17 mouse cellular contexts compared by ENCODE assay signal in the genomic region with DNA sequence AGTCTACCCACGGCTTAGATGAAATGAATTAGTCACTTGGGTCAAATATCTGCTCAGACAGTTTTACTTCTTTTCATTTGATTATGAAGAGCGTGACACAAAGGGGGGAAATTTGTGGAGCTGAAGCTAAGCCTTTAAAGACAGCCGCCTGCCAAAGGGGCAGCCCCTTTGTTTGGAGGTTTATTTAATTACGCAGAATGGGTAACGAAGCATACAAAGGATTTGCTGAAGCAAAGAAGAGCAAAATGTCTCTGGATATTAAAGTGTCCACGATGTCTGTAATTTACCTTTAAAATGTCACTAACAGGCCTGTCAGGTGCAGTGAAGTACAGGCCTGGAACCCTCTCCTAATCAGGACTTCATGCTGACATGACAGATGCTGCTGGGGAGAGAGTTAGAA. TPM values are rescaled to one million over a fixed set of nuclear protein-coding genes. Genes with fewer than 3 reads are reported as not detected.
DNase-seq lines count a peak whose midpoint lies in the region; ATAC-seq and TF ChIP-seq lines count a peak whose summit lies in the region.
"Had no signal": no experiment of that assay in that cellular context is flagged by ENCODE, and none has a peak within 500 bp of the region (broad histone marks: within the 10 kb centered on the region; RNA-seq: fewer than 3 reads in every experiment).

No protein-coding gene starts in this region.

- no peak for TF ChIP-seq CTCF in hindbrain, postnatal 0 days (IDR thresholded peaks at IDR 0.05; ENCODE audit: low read depth)
- no peak for TF ChIP-seq CTCF in brain, embryonic 14.5 days (IDR thresholded peaks at IDR 0.05; ENCODE audit: borderline replicate concordance, extremely low read depth, insufficient read depth, insufficient read length)

- no peaks in the 10 kb centered on the region for H3K4me1 ChIP-seq in hindbrain, postnatal 0 days (ENCODE audit: insufficient read depth, low read length)
- no peaks in the 10 kb centered on the region for H3K4me1 ChIP-seq in hindbrain, embryonic 16.5 days (ENCODE audit: control insufficient read depth, insufficient read depth, low read depth, low read length)
- H3K4me1 ChIP-seq in liver, embryonic 11.5 days (replicated peaks; ENCODE audit: control insufficient read depth, insufficient read depth, low read length): no peaks in the 10 kb centered on the region
- H3K4me1 ChIP-seq in kidney, embryonic 15.5 days: no peaks in the 10 kb centered on the region
- H3K4me1 ChIP-seq: heart, embryonic 13.5 days had no signal

- no peaks in the 10 kb centered on the region for H3K36me3 ChIP-seq in hindbrain, postnatal 0 days (ENCODE audit: insufficient read depth, low read length)
- no peaks in the 10 kb centered on the region for H3K36me3 ChIP-seq in hindbrain, embryonic 16.5 days (ENCODE audit: control insufficient read depth, insufficient read depth, low read length)
- H3K36me3 ChIP-seq in liver, embryonic 11.5 days (ENCODE audit: control insufficient read depth, insufficient read depth, low read length): no peaks in the 10 kb centered on the region
- no peaks in the 10 kb centered on the region for H3K36me3 ChIP-seq in kidney, embryonic 15.5 days
- H3K36me3 ChIP-seq: forebrain, embryonic 12.5 days; heart, embryonic 13.5 days; hindbrain, embryonic 15.5 days had no signal

- DNase-seq in cerebellum, postnatal 10 days: peak; percentile 10 to 16
- DNase-seq in cerebellum, postnatal 14 days: no peak
- peak; percentile 27 for DNase-seq in hindbrain, postnatal 0 days (ENCODE audit: low spot score)
- peak; percentile 91 for DNase-seq in A20 (ENCODE audit: low read depth, low spot score)
- peak; percentile 50 for DNase-seq in brain, embryonic 14.5 days (ENCODE audit: low read depth)
- no peak for DNase-seq in liver, embryonic 11.5 days (ENCODE audit: low spot score)
- DNase-seq: adrenal gland, postnatal 10 days; cerebellum, adult 11-12 months; cerebellum, adult 9-10 months; gastrocnemius, postnatal 36 days; heart, adult 11 months; heart, postnatal 36 days had no signal

- no peak overlapping the region for H3K4me2 ChIP-seq in hindbrain, postnatal 0 days (ENCODE audit: low read depth, low read length)
- no peak overlapping the region for H3K4me2 ChIP-seq in hindbrain, embryonic 16.5 days (ENCODE audit: low read length)
- H3K4me2 ChIP-seq in liver, embryonic 11.5 days: no peak overlapping the region
- H3K4me2 ChIP-seq in kidney, embryonic 15.5 days: no peak overlapping the region
- H3K4me2 ChIP-seq: forebrain, embryonic 12.5 days; heart, embryonic 13.5 days; hindbrain, embryonic 15.5 days had no signal

- no peak overlapping the region for H3K4me3 ChIP-seq in hindbrain, postnatal 0 days (ENCODE audit: low read length)
- H3K4me3 ChIP-seq in hindbrain, embryonic 16.5 days (ENCODE audit: low read length): no peak overlapping the region
- H3K4me3 ChIP-seq in liver, embryonic 11.5 days (ENCODE audit: low read depth, low read length): no peak overlapping the region
- H3K4me3 ChIP-seq in kidney, embryonic 15.5 days (replicated peaks): no peak overlapping the region
- H3K4me3 ChIP-seq: forebrain, embryonic 12.5 days; heart, embryonic 13.5 days; hindbrain, embryonic 15.5 days had no signal

- no peaks in the 10 kb centered on the region for H3K27me3 ChIP-seq in hindbrain, postnatal 0 days (ENCODE audit: insufficient read depth, low read length)
- no peaks in the 10 kb centered on the region for H3K27me3 ChIP-seq in hindbrain, embryonic 16.5 days (replicated peaks; ENCODE audit: control insufficient read depth, insufficient read depth, low read length)
- no peaks in the 10 kb centered on the region for H3K27me3 ChIP-seq in liver, embryonic 11.5 days (replicated peaks; ENCODE audit: control insufficient read depth, insufficient read depth, low read length)
- no peaks in the 10 kb centered on the region for H3K27me3 ChIP-seq in kidney, embryonic 15.5 days
- H3K27me3 ChIP-seq: forebrain, embryonic 12.5 days; heart, embryonic 13.5 days; hindbrain, embryonic 15.5 days had no signal

- H3K9ac ChIP-seq in hindbrain, postnatal 0 days (replicated peaks; ENCODE audit: low read length): no peak overlapping the region
- H3K9ac ChIP-seq in hindbrain, embryonic 16.5 days (ENCODE audit: low read depth, low read length): no peak overlapping the region
- H3K9ac ChIP-seq in liver, embryonic 11.5 days (ENCODE audit: low read depth, low read length): no peak overlapping the region
- H3K9ac ChIP-seq in kidney, embryonic 15.5 days: no peak overlapping the region
- H3K9ac ChIP-seq: forebrain, embryonic 12.5 days; heart, embryonic 13.5 days; hindbrain, embryonic 15.5 days had no signal

- no peak overlapping the region for H3K27ac ChIP-seq in hindbrain, postnatal 0 days
- no peak overlapping the region for H3K27ac ChIP-seq in hindbrain, embryonic 16.5 days (ENCODE audit: low read depth, low read length)
- H3K27ac ChIP-seq in liver, embryonic 11.5 days (ENCODE audit: low read depth, low read length): no peak overlapping the region
- no peak overlapping the region for H3K27ac ChIP-seq in kidney, embryonic 15.5 days
- H3K27ac ChIP-seq: forebrain, embryonic 12.5 days; heart, embryonic 13.5 days; hindbrain, embryonic 15.5 days had no signal

- no peak for ATAC-seq in hindbrain, postnatal 0 days
- ATAC-seq in hindbrain, embryonic 16.5 days: no peak
- no peak for ATAC-seq in liver, embryonic 11.5 days (replicated peaks; ENCODE audit: low FRiP score)
- no peak for ATAC-seq in kidney, embryonic 15.5 days (replicated peaks; ENCODE audit: low FRiP score)

- TF ChIP-seq POLR2A in brain, embryonic 14.5 days (IDR thresholded peaks at IDR 0.05; ENCODE audit: borderline replicate concordance, extremely low read depth, insufficient read depth, insufficient read length, poor library complexity, severe bottlenecking): no peak

- 23% methylated on average over 6 of the region's 6 CpGs for WGBS in hindbrain, postnatal 0 days
- WGBS in hindbrain, embryonic 16.5 days: 29% methylated on average over 6 of the region's 6 CpGs
- 73% methylated on average over 6 of the region's 6 CpGs for WGBS in liver, embryonic 11.5 days
- WGBS in kidney, embryonic 15.5 days: 71% methylated on average over 6 of the region's 6 CpGs

- no peaks in the 10 kb centered on the region for H3K9me3 ChIP-seq in hindbrain, postnatal 0 days (ENCODE audit: low read length)
- H3K9me3 ChIP-seq in hindbrain, embryonic 16.5 days (ENCODE audit: control insufficient read depth, low read length): no peaks in the 10 kb centered on the region
- no peaks in the 10 kb centered on the region for H3K9me3 ChIP-seq in liver, embryonic 11.5 days (ENCODE audit: control insufficient read depth, low read length)
- no peaks in the 10 kb centered on the region for H3K9me3 ChIP-seq in kidney, embryonic 15.5 days (replicated peaks)
- H3K9me3 ChIP-seq: forebrain, embryonic 12.5 days; heart, embryonic 13.5 days; hindbrain, embryonic 15.5 days had no signal

RNA-seq across cellular contexts. Expression of a gene that starts 51.0 kb away (rescaled TPM):
- total RNA-seq in hindbrain, postnatal 0 days (2014; rRNA removed): 5.2 and 5.6 TPM in 2 replicates
- polyA plus RNA-seq in hindbrain, postnatal 0 days (2015; fragmentation: Nextera tagmentation; extraction: Ambion mirVana): 2.9 and 3.1 TPM in 2 replicates
- polyA plus RNA-seq in hindbrain, embryonic 16.5 days (2015; fragmentation: Nextera tagmentation; extraction: Ambion mirVana): 4.1 and 4.2 TPM in 2 replicates
- polyA plus RNA-seq in brain, embryonic 14.5 days (2012; rRNA removed): 1.0 and 1.4 TPM in 2 replicates
- polyA plus RNA-seq in liver, embryonic 11.5 days (2014; fragmentation: Nextera tagmentation; extraction: Ambion mirVana): 1.1 and 1.5 TPM in 2 replicates
- 3.0 and 3.8 TPM in 2 replicates for polyA plus RNA-seq in kidney, embryonic 15.5 days (2015; fragmentation: Nextera tagmentation; extraction: Ambion mirVana)

Comparison
In these comparisons a context has a peak if more than half of its experiments do, and no peak if none do; other contexts are left out.
1. DNase-seq: peak in cerebellum, postnatal 10 days (2 of 2), hindbrain, postnatal 0 days (single experiment), A20 (single experiment) and brain, embryonic 14.5 days (single experiment); none in cerebellum, postnatal 14 days (0 of 2) and liver, embryonic 11.5 days (single experiment).